Mouse (Mus musculus) mature B cell (primary cell): ENCODE results near the gene Desi1.
"Not testable (repeated sequence)": the region's sequence is repeated elsewhere in the genome, so short reads cannot be mapped to it uniquely, and the experiment has no call there.

ENCODE experiments used
- in situ Hi-C: fragments of 300-500 bp; cut with MboI; formaldehyde crosslinking; loops from 2 replicates; pipeline ENCODE4 v1.14.3; 2019

The Desi1 gene

GRCm38 (mm10) chr15:82017461-82017860 is 16.2 kb downstream of the Desi1 start:
- in situ Hi-C loops: no loop called here

DNA sequence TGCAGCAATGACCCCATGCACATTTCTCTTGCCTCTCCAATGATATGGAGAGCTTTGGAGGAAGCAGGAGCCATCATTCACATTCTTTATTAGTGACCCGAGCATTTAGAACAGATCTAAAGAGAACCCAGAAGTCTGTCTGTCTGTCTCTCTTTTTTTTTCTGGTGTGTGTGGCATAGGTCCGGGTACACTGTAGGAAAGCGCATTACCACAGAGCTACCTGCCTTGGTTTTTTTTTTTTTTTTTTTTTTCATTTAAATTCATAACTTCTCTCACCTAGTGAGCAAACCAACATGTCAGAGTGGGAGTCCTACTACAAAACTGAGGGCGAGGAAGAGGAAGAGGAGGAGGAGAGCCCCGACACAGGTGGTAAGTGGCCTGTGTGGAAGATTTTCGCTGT is 16.8 kb downstream of the Desi1 start:
- in situ Hi-C loops: no loop called here

DNA sequence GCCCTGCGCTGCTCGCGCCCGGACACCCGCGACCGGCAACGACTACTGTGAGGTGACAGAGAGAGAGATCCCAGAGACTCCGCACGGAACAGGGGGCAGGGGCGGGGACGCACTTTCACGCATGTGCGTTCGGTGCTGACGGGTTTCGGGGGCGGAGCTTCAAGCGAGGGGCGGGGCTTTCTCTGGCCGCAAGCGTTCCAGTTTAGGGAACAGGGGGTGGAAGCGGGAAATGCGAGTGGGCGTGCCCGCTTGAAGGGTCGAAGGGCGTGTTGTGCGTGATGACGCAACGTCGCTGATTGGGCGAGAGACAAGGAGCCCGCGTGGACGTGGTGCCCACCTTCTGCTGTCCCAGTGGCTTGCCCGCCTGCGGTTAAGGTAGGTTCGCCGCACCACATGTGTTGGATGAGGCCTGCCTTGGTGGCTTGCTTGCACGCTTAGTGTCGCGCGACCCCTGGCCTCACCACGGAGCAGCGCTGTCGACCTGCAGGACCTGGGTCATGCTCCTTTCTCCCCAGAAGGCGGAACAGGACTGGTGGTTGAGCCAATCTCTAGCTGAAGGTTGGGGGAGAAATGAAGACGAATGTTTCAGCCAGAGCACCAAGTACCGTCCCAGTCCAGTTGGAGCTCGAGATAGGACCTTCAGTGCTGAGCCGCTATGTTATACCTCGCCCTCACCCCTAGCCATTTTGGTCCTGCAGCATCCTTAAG is 17.4 kb downstream of the Desi1 start:
- in situ Hi-C loops: no loop called here

DNA sequence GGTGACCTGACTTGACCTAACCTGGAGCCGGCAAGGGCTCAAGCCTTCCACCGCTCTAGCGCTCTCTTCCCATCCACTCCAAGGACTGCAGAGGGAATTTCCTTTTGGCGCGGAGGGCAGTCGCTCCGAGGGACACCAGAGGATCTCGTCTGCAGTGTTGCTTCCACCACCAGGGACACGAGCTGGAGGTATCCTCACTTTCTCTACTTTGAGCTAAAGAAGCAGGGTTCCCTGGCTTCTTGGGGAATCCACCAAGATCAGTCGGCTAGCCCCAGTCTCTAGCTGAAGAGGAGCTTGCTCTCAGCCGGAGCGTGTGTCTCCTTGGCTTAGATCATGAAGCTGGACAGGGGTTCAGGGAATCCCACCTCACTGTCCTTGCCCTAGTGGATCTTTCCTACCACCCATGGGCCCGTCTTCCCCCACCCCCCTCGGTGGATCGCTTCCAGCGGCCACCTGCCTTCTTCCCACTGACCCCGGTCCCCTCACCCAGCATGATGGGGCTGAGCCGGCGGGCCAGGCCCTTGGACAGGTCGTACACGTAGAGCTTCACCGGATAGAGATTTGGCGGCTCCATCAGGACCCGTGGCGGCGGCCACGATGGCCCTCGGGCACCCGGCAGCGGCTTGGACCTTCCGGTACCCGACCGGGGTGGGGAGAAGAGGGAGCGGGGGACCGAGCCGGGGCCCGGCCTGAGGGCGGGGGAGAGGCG is 18.1 kb downstream of the Desi1 start:
- in situ Hi-C loops: no loop called here

- in situ Hi-C loops: no loop called here
Measured at GRCm38 (mm10) chr15:82014745-82015391, 18.8 kb downstream of the Desi1 start.

- in situ Hi-C loops: no loop called here
Measured at GRCm38 (mm10) chr15:82011947-82012346, 21.7 kb downstream of the Desi1 start.

DNA sequence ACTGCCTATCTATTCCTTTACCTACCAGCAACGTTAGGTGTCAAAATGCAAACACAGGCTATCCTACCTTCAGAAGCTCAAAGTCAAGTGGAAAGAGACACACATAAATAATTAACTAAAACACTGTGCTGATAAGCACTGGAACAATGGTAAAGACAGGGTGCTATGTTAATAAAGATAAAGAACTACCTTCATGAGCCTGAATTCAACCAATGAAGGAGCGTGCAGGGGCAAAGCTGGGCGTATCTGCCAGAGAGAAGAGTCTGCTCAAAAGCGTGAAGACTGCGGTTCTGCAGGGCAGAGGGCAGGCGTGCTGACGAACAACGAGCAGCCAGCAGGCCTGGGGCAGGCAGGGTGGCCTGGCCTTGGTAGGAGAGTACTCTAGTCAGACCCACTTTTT is 29.4 kb downstream of the Desi1 start:
- in situ Hi-C loops: no loop called here

DNA sequence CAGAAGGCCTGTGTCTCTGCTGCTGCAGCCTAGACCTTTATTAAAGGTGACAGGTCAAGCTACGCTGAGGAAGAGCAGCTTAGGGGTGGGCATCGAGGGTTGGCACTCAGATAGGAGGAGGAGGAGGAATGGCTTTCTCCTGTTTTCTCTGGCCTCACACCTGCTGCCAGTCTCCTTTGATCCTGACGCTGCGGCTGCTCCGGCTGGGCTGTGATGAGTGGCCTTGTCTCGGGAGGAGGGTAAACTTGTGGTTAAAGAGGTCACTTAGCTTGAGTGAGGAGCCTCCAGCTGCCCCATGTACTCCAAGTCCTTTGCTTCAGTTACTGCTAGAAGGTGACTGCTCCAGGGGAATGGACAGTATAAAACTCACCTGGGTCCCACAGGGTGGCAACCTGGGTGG is 39.7 kb downstream of the Desi1 start:
- in situ Hi-C loops: no loop called here

DNA sequence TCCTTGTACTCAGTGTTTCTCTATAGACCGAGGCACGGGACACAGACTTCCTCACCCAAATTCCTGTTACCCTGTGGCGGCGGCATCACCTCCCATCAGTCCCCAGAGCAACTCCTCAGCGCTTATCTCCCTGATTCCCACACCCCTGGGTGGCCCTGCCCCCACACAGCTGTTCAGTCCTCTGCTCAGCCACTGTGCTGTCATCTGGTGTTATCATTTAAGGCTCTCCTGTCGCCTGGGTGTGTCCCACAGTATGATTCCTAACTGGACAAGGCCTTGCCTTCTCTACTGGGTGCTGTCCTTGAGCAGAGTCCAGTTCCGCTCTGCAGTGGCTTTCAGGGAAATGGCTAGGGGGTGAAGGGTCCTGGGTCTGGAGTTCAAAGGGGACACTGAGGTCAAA is 43.1 kb downstream of the Desi1 start:
- in situ Hi-C loops: no loop called here

- in situ Hi-C loops: no loop called here
Measured at GRCm38 (mm10) chr15:81989371-81990062, 44.1 kb downstream of the Desi1 start.

DNA sequence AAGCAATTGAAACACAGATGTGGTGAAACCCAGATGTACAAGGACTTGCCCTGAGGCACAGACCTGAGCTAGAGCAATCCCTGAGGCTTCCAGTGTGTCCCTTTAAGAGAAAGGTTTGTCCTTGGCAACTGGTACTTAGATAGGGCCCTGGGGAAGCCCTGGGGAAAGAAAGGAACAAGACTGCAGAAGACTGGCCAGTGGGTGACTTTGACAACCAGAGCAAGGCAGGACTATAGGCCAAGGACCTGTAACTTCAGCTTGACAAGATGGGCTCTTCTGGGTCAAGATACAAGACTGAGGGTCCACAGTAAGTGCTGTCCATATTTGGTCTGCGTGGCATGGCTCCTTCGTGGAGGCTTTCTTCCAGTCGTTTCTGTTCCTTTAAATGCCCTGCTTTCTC is 46.0 kb downstream of the Desi1 start, which contains the start of gene Xrcc6:
Gene Xrcc6 (plus strand): TSS at position 190 of the 400 bp plus-strand sequence.
- in situ Hi-C loops: no loop called here

GRCm38 (mm10) chr15:81985267-81986161 is 48.1 kb downstream of the Desi1 start:
- in situ Hi-C loops: no loop called here

DNA sequence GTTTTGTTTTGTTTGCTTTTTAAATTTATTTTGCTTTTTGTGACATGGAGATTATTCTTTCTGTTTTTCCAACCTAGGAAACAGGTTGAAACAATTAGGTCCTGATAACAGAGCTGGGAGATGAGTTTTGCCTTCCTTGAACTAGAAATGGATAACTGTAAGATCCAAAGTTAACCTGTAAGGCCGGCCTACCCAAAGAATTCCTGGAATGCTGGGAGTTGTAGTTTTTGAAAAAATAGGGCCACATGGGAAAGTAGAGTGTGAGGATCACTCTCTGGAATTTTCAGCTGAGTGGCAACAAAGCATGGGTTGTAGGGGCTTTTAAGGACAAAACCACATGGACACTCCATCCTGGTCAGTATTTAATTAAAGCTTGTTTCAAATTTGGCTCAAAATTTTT is 51.5 kb downstream of the Desi1 start:
- in situ Hi-C loops: no loop called here

- in situ Hi-C loops: no loop called here
Measured at GRCm38 (mm10) chr15:81980321-81980720, 53.3 kb downstream of the Desi1 start, which contains the start of gene 1700029P11Rik. 1700029P11Rik (plus strand) TSS chr15:81980540.

- in situ Hi-C loops: not testable (repeated sequence)
Measured at GRCm38 (mm10) chr15:81975156-81975555, 58.5 kb downstream of the Desi1 start.

DNA sequence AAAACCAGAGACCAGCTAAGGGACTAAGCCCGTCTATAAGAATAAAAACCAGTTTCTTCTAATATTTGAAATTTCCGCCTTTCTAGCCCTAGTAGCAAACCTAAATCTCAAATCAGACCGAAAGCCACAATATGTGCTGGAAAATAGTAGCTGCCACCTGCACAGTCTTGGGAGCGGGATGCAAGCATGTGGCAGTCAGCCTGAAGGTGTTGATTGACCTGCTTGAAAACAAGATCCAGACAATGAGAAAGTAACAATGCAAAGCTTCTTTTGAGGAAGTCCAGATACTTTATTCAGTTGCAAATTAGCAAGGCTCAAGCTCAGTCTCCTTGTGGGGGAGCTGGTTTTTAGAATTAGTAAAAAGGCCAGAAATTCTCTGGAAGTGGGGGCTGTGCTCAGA is 63.2 kb downstream of the Desi1 start:
- in situ Hi-C loops: not testable (repeated sequence)

DNA sequence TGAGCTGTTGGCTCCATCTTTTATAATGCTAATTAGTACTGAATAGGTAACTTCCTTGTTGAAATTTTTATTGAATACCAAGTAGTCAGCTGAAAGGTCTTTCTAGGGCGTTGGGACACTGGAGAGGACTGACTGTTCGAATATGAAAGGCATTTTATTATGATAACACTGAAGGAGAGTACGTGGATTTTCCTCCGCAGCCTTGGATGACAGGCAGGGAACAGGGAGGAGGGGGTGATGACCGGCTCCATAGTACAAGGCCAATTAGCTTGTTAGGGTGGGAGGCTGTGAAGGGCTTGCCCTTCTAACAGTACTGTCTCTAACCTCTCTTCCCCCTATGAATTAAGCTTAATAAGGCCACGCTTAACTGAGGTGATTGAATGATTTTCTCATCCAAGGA is 64.0 kb downstream of the Desi1 start:
- in situ Hi-C loops: not testable (repeated sequence)

- in situ Hi-C loops: no loop called here
Measured at GRCm38 (mm10) chr15:81969173-81969572, 64.5 kb downstream of the Desi1 start.

- in situ Hi-C loops: no loop called here
Measured at GRCm38 (mm10) chr15:81968447-81968846, 65.2 kb downstream of the Desi1 start.

- in situ Hi-C loops: no loop called here
Measured at GRCm38 (mm10) chr15:81967821-81968220, 65.8 kb downstream of the Desi1 start.
